Mouse (Mus musculus): ENCODE results near the gene Prdm12.
"Not testable (repeated sequence)": the region's sequence is repeated elsewhere in the genome, so short reads cannot be mapped to it uniquely, and the experiment has no call there.

Gene Prdm12

DNA sequence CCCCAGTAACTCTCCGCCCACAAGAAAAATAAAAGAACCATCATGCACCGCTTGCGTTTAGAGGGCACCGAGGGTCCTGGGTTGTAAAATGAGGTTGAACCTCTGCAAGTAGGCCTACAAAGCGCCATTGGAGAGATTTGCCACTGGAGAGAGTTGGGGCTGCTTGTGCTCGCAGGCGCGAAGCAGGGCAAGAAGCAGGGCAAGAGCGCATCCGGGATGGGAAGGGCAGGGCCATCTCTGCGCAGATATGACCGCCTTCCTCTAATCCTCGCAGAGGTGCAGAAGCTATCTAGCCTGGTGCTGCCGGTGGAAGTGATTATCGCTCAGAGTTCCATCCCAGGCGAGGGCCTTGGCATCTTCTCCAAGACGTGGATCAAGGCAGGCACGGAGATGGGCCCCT, 2.1 kb downstream of the Prdm12 start:
- DNase-seq (ENCODE audit: low spot score): no peak

DNA sequence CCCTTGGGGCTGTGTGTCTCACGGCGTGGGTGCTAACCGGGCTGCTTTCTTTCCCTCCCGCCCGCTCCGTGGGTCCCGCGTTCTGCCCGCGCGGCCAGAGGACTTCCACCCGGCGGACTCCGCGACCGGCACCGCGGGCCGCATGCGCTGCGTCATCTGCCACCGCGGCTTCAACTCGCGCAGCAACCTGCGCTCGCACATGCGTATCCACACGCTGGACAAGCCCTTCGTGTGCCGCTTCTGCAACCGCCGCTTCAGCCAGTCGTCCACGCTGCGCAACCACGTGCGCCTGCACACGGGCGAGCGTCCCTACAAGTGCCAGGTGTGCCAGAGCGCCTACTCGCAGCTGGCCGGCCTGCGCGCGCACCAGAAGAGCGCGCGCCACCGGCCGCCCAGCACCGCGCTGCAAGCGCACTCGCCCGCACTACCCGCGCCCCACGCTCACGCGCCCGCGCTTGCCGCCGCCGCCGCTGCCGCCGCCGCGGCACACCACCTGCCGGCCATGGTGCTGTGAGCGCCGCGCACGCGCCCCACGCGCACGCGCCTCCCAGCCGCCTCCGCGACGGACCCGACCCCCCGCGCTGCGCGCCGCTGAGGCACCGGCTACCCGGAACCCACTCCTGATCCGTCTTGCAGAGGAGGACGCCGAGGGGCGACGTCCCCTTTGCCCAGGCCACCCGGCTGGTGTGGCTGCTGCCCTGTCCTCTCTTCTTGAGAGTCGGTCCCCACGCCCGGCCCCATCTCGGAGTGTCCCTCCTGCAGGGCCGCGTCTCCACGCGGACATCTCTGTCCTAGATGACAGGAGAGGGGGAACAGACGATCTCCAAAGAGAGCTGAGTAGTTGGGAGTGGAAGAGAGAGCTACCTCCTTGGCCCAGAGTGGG, 14.4 kb downstream of the Prdm12 start:
- no peak for DNase-seq (ENCODE audit: low spot score)

DNA sequence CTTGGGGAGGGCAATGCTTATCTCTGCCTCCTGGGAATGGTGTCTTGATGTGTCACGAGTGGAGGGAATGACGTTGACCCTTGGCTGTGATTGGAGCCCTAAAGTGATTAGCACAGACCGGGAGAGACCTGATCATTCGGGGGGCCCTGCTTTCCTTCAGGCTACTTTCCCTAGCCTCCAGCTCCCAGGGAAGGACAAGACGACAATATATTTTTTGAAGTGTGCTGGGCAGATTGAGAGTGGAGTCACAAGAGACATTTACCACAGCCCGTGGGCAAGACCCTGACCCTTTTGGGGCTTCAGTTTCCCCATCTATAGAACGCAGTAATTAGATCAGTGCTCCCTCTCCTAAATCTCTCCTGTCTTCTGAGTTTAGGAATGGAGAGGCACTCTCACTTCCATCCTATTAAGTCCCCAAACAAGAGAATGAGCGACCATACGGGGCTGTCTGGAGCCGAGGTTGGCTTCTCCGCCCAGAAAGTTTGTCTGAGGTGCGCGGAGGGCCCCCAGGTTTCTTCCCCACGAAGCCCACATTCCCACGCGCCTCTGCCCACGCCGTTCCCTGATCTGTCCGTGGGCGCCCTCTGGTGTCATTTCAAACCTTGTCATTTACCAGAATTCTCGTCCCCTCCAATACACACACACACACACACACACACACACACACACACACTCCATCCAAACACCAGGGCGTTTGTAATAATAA, 15.2 kb downstream of the Prdm12 start:
- no peak for DNase-seq (ENCODE audit: low spot score)

DNA sequence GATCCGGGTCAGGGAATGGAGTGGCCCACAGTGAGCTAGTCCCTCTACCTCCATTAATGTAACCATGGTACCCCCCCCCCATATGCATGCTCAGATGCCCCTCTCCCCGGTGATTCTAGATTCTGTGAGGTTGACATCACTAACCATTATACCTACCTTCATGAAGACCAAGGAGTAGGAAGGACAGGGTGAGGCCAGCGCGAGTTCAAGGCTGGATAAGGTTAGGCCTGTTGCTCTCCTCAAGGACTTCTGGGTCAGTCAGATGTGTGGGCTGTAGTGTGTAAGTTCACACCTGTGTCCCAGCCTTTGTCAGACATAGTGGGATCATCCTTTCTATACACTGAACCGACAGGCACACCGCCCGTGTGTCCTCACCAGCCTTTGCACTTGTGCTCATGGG, 16.5 kb downstream of the Prdm12 start:
- DNase-seq (ENCODE audit: low spot score): no peak

DNA sequence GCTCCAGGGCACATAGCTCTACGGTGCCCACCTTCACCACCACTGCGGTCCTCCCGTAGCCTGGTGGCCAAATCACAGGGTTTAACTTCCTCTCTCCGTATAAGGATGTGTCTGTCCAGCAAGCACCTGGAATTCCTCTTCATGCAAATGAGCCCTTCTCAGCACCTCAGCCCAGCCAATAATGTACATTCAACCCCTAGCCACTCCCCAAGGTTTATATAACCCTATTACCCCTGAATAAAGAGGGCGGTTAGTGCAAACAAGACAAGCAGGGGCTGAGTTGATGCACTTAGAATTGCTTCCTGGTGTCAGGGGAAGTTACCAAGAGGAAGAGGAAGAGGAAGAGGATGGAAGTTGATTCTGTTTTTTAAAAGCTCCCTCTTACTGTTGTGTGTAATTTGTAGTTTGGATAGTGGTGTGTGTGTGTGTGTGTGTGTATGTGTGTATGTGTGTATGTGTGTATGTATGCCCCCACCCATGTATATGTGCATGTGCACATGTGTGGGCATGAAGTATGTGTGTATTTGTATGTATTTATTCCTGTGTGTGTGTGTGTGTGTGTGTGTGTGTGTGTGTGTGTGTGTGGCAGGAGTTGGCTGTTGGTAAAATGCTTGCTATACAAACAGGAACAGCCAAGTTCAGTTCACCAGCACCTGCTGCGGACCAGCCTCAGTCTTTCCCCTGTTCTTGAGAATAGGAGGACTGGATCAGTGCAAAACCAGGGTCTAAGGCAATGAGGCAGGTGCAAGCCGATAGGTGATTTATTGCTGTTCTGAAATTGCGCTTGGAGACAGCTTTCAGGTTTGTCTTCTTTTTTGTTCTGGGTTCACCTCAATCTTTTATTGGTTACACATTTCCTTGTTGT, 23.3 kb downstream of the Prdm12 start:
- no peak for DNase-seq (ENCODE audit: low spot score)

GRCm38 (mm10) chr2:31663804-31664180, 24.0 kb downstream of the Prdm12 start:
- no peak for DNase-seq (ENCODE audit: low spot score)

GRCm38 (mm10) chr2:31667332-31667731, 27.5 kb downstream of the Prdm12 start:
- no peak for DNase-seq (ENCODE audit: low spot score)

GRCm38 (mm10) chr2:31670551-31671035, 30.8 kb downstream of the Prdm12 start, which contains the start of gene Exosc2:
Gene Exosc2, plus strand, starts transcription at chr2:31670715.
- peak; percentile 70 for DNase-seq (ENCODE audit: low spot score)

- no peak for DNase-seq (ENCODE audit: low spot score)
Measured at GRCm38 (mm10) chr2:31678641-31679040, 38.8 kb downstream of the Prdm12 start.

- DNase-seq (ENCODE audit: low spot score): not testable (repeated sequence)
Measured at GRCm38 (mm10) chr2:31681051-31681707, 41.3 kb downstream of the Prdm12 start.

DNA sequence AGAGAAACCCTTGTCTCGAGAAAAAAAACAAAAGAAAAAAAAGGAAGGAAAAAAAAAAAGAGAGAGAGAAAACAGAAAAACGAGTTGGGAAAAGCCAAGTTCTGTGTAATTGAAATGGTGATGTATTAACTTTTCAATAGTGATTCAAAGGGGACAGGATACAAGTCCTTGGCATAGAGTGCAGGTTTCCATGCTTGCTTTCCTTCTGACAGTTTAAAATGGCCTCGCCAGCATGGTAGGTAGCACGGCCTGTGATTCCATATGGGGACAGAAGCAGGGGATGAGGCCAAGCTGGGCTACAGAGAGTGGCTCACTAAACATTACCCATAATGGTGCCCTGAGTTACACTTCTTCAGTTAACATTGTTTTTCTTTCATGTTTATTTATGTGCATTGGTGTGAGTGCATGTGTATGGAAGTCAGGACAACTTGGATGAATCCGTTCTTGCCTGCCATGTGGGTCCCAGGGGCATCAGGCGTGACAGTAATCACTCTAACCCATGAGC, 41.9 kb downstream of the Prdm12 start:
- no peak for DNase-seq (ENCODE audit: low spot score)

GRCm38 (mm10) chr2:31683666-31684065, 43.8 kb downstream of the Prdm12 start:
- DNase-seq (ENCODE audit: low spot score): no peak

GRCm38 (mm10) chr2:31688074-31688925, 48.5 kb downstream of the Prdm12 start, which contains the start of gene Abl1:
Gene Abl1, plus strand, starts transcription at chr2:31688376.
- DNase-seq (ENCODE audit: low spot score): peak; percentile 75

- DNase-seq (ENCODE audit: low spot score): no peak
Measured at GRCm38 (mm10) chr2:31689045-31689444, 49.2 kb downstream of the Prdm12 start.

- no peak for DNase-seq (ENCODE audit: low spot score)
Measured at GRCm38 (mm10) chr2:31690063-31690462, 50.2 kb downstream of the Prdm12 start.

DNA sequence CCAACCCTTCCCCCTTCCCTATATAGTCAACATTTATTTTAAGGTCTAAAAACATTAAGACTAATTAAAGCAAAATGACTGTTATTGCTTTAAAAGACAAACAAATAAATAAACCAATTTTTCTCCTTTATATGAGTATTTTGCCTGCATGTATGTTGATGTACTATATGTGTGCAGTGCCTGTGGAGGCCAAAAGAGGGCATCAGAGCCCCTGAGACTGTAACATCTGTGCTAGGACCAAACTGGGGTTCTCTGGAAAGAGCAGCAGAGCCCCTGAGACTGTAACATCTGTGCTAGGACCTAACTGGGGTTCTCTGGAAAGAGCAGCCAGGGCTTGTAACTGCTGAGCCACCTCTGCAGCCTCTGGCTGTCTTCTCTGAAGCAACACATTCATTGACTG, 58.4 kb downstream of the Prdm12 start:
- DNase-seq (ENCODE audit: low spot score): no peak

DNA sequence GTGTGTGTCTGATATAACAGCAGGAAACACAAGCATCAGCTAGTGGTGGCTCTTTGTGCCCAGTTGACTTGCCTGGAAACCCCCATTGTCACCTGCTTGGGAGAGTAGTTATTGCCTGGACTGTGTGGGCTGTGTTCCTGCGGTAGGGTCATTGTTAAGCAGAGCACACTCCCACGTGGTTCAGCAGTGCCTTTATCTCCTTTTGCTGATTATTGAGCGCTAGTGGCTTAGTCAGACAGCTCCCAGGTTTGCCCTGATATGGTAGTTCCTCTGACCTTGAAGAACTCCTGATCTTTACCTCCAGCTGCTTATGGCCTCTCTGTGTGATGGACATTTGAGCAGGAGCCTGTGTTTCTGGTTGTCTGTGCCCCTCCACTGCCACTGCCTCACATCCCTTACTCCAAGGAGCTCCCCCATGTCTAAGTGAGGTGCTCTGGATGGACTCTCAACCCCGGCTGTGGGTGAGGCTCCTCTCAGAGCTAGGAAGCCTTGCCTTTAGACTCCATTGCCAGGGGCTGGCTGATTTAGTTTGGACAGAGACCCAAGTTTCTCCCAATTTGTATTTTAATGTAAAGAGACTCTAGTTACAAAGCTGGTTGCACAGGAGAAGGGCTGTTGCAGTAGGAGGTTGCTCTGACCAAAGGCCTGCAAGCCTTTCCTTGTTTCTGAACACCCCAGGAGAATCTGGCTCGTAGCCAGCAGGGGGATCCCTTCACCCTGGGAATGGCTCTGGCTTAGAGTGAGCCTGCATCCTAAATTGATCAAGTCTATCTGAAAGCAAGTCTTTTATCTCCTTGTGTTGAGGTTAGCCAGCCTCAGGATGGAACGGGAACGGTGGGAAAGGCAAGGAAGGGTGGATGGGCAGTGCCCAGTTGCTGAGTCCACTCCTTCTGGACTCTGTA, 61.0 kb downstream of the Prdm12 start:
- no peak for DNase-seq (ENCODE audit: low spot score)

DNA sequence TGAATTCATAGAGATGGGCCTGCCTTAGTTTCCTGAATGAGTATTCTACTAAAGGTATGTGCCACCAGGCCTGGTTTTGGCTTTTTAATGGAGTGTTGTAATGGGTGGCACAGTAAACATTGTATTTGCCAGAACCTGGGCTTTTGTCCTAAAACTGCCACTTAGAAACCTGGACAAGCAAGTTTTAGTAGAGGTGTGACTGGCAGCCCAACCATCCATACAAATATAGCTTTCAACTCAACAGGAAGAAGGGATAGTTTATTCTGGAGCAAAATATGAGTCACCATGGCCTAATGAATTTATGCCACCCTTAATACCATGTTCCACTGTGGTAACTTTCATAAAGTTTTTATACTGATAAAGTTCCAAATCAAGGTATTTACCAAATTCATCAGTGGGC, 63.4 kb downstream of the Prdm12 start:
- no peak for DNase-seq (ENCODE audit: low spot score)
